Mouse (Mus musculus) embryo, embryonic 11.5 days (tissue): ENCODE data around the gene Gab2.

ENCODE experiments used
- DNase-seq: peaks from one replicate; pipeline ENCODE4 v3.0.0-alpha.2; 2012; ENCODE audit warnings: low read depth, low spot score

Gab2 gene

DNA sequence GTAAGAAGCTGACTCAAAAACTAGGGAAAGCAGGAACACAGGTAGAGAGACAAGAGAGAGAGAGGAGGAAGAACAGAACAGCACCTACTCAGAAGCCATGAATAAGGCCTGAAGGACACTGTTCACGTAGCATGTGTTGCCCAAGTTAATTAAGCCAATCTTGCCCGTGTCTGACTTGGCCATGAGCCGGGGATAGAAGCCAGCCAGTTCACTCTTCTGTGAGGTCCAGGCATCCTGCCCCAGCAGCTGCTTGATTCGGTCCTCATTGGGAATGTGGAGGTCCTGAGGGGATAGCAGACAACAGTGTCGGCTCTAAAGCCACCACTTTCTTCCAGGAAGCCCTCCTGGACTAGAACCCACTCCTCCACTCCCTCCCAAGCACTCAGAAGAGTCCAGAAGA lies 233.3 kb downstream of the Gab2 start:
- no peak for DNase-seq

- DNase-seq: no peak
Measured at GRCm38 (mm10) chr7:97315656-97316055, 234.3 kb downstream of the Gab2 start.

- no peak for DNase-seq
Measured at GRCm38 (mm10) chr7:97317706-97318105, 236.3 kb downstream of the Gab2 start.

DNA sequence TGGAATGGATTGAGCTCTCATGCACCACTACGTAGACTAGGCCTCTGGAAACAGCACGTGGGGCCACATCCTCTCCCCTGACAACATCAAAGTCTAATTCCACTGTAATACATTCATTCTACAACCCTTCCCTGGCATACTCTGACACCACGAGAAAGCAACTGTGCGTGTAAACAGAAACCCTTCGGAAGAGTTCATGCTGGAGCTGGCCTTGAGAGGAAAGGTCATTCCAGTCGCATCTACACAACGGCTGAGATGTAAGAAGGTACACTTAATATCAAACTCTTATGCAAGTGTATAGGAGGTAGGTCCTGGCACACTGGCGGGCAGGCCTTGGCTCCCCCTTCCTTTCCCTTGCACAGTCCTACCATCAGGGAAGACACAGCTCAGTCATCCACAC lies 243.0 kb downstream of the Gab2 start:
- DNase-seq: no peak

- peak; percentile 5 for DNase-seq
Measured at GRCm38 (mm10) chr7:97325156-97325985, 244.0 kb downstream of the Gab2 start.

GRCm38 (mm10) chr7:97327376-97327775 lies 246.0 kb downstream of the Gab2 start:
- DNase-seq: no peak

DNA sequence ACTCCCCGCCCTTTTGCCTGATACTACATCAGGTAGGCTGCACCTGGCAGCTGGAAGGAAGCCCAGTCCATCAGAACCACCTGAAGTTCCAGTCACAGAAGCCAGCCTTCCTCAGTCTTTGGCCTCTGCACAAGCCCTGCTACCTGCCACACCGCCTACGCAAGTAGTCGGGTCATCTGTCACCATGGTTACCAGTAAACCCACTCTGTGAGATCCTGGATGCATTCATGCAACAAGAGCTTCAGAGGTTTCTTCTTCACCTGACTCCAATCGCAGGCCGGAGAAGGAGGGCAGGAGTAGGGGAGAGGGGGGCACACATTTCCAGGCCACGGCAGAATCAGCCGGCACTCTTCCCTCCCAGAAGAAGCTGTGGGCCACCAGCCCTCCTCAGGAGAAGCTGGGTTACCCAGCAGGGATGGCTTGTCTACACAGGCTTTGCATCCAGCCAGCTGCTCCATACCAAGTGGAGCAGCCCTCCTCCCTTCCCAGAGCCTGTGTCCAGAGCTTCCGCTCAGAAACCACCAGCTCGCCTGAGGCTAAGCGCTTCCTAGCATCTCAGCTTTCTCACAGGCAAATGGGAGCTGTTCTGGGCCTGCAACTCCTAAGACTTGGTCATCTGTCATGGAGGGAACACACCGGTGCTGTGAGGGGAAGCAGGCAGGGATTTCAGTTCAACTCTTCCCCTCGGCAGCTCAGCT lies 247.7 kb downstream of the Gab2 start:
- no peak for DNase-seq

DNA sequence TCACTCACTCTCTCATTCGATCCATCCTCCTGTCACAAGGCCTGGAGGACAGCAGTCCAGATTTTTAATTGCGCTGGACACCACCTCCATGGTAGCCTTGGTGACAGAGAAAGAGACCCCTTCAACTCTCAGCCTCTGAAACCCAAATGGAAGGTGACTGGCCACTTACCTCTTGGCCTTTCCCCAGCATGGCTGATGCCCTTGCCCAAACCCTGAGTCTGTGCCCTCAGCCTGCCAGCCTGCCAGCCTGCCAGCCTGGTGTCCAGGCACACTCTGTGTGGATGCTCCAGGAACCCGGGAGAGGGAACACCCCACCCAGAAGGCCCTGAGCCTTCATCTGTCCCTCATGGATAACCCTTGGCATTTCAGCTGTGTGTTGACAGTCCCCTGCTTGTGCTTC lies 248.3 kb downstream of the Gab2 start:
- no peak for DNase-seq

- no peak for DNase-seq
Measured at GRCm38 (mm10) chr7:97330931-97331645, 249.7 kb downstream of the Gab2 start.

DNA sequence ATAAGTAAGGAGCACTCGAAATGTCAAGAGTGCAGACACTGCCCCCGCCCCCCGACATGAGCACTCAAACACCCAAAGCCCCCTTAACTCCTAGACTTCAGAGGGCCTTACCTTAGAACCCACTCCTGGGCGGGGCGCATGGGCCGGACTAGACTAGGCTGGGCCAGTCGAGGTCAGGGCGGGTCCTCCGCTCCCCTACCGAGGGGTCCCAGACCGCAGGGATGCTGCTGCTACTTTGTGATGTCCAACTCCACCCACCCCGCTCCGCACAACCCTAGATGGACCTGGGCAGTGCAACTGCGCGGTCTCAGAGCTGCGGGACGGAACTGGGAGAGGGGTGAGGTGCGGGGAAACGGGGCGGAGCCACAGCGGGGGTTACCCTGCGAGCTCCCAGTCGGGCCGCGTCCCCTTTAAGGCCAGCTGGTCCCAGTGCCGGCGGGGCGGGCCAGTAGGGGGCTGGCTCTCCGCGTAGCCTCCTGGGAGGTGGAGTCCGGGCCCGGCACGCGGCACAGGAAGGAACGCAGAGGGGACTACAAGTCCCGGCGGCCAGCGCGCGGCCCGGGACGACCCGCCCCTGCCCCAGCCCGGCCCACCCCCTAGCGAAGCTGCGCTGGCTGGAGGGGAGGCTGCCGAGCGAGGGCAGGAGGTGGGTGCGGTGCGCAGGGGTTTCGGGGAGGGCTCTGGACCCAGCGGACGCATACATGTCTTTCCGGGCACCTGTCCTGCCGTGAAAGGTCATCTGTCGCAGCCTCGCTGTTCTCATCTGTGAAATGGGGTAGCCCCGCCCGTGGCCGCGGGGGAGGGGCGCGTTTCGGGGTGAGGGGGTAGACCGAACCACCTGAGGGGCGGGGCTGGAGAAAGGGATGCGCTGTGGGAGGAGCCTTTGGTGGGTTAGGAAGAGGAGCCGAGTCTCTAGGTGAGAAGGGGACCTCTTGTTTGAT lies 250.6 kb downstream of the Gab2 start, which contains the start of the genes Usp35 and Kctd21:
Gene Usp35 (minus strand): TSS at position 295 of the 941 bp plus-strand sequence.
Gene Kctd21 (plus strand): TSS at position 602 of the 941 bp plus-strand sequence.
- DNase-seq: peak; percentile 91

DNA sequence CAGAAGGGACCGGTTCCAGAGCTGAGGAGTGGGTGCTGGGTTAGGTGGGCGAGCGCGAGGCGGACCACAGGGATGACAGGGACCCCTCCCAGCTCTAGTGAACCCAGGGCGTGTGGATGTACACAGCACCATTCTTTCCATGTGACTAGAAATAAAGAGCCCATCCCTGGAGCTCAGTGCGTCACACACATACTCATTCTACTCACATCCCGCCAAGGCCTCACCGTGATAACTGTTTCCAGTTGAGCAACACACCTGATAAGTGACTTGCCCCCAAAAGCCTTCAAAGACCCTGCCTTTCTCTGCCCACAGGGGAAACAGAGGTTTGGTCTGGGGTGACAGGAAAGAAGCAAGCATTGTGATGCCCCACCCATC lies 251.3 kb downstream of the Gab2 start:
- no peak for DNase-seq

- no peak for DNase-seq
Measured at GRCm38 (mm10) chr7:97333113-97333898, 251.9 kb downstream of the Gab2 start.

DNA sequence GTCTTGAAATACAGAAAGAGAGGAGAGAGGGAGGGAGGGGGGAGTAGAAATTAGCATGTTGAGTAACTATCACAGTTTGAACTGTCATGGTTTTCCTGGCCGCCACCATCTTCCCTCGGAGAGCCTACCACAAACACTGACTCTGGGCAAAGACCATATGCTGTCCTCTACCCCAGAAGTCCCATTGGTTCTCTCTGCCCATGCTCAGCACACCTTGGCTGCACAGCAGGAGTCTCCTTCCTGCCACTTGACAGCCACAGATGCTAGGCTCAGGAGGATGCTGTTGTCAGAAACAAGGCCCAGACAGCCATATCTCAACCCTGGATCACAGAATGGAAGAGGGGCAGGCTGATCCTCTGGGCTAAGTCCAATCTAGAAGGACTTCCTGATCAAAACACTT lies 253.0 kb downstream of the Gab2 start:
- no peak for DNase-seq

DNA sequence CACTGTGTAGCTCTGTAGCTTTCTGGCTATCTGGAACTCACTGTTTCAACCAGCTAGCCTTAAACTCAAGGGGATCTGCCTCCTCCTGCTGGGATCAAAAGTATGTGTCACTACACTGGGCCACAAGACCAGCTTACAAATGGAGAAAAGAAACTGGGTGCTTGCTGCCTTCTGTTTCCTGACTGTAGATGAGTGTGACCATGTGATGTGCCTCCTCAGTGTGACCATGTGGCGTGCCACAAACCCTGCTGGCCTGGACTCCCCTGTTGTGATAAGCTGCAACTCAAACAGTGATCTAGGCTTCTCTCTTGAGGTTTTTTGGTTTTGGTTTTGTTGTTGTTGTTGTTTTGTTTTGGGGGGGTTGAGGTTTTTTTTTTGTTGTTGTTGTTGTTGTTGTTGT lies 255.3 kb downstream of the Gab2 start:
- DNase-seq: no peak

GRCm38 (mm10) chr7:97338593-97338992 lies 257.2 kb downstream of the Gab2 start:
- no peak for DNase-seq

DNA sequence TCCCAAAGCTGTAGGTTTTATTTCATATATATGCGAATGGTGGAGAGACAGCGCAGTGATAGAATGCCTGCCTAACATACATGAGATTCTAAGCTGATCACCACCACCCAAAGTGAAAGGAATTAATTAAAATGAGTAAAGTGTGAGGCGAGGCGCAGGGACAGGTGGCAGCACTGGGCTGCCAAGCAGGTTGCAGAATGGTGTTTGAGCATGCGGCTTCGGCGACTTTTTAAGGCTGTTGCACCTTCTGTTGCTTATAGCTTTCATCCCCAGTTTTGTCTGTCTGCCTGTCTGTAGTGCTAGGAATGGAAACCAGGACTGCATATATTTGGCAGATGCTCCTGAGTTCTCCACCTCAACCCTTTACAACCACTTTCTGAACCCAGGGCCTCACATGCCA lies 258.2 kb downstream of the Gab2 start:
- no peak for DNase-seq

GRCm38 (mm10) chr7:97340907-97341849 lies 259.8 kb downstream of the Gab2 start:
- no peak for DNase-seq

- DNase-seq: no peak
Measured at GRCm38 (mm10) chr7:97342961-97343360, 261.6 kb downstream of the Gab2 start.

DNA sequence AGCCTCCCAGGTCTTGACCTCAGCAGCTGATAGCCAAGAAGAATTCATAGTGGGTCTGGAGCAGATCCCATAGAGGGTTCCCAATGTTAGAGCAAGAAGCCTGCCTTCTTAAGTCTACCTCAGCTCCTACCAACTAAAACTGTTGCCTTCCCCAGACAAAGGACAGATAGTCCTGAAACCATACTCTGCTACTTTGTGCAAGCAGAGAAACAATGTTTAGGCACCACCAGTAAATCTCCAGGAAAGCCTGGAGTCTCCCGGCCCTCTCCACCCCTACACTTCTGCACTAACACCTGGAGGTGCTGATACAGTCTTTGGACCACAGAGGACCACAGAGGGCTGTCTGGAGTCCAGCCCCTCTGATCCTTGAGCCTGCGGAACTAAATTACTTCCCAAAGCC lies 263.3 kb downstream of the Gab2 start:
- DNase-seq: no peak
